Mouse (Mus musculus): Measurements from ENCODE around the gene Mrps23.
"Not testable (repeated sequence)": the region's sequence is repeated elsewhere in the genome, so short reads cannot be mapped to it uniquely, and the experiment has no call there.

The Mrps23 gene

GRCm38 (mm10) chr11:88173386-88174025, 30.7 kb upstream of the Mrps23 start:
- no peak for DNase-seq (ENCODE audit: low spot score)

- DNase-seq (ENCODE audit: low spot score) = no peak
These were observed 23.7 kb upstream of the Mrps23 start for GRCm38 (mm10) chr11:88180467-88180958.

GRCm38 (mm10) chr11:88180959-88181619, 23.1 kb upstream of the Mrps23 start:
- no peak for DNase-seq (ENCODE audit: low spot score)

GRCm38 (mm10) chr11:88184632-88185180, 19.5 kb upstream of the Mrps23 start:
- DNase-seq (ENCODE audit: low spot score) = no peak

GRCm38 (mm10) chr11:88186078-88186946, 17.9 kb upstream of the Mrps23 start:
- no peak for DNase-seq (ENCODE audit: low spot score)

GRCm38 (mm10) chr11:88186947-88187243, 17.3 kb upstream of the Mrps23 start:
- no peak for DNase-seq (ENCODE audit: low spot score)

- DNase-seq (ENCODE audit: low spot score) = peak; percentile 79
These were observed 16.6 kb upstream of the Mrps23 start for GRCm38 (mm10) chr11:88187417-88188133.

GRCm38 (mm10) chr11:88188216-88188615, 16.0 kb upstream of the Mrps23 start:
- DNase-seq (ENCODE audit: low spot score) = no peak

- DNase-seq (ENCODE audit: low spot score) = no peak
These were observed 15.6 kb upstream of the Mrps23 start for GRCm38 (mm10) chr11:88188635-88189034.

- peak; percentile 67 for DNase-seq (ENCODE audit: low spot score)
These were observed 11.6 kb upstream of the Mrps23 start for GRCm38 (mm10) chr11:88192595-88192994.

GRCm38 (mm10) chr11:88193098-88193823, 10.9 kb upstream of the Mrps23 start:
- no peak for DNase-seq (ENCODE audit: low spot score)

GRCm38 (mm10) chr11:88193824-88194696, 10.1 kb upstream of the Mrps23 start:
- DNase-seq (ENCODE audit: low spot score) = peak; percentile 51

GRCm38 (mm10) chr11:88195699-88196098, 8.5 kb upstream of the Mrps23 start:
- DNase-seq (ENCODE audit: low spot score) = not testable (repeated sequence)

GRCm38 (mm10) chr11:88197153-88197576, 7.0 kb upstream of the Mrps23 start:
- peak; percentile 50 for DNase-seq (ENCODE audit: low spot score)

GRCm38 (mm10) chr11:88198223-88198622, 6.0 kb upstream of the Mrps23 start:
- DNase-seq (ENCODE audit: low spot score) = no peak

GRCm38 (mm10) chr11:88201172-88201571, 3.0 kb upstream of the Mrps23 start:
- DNase-seq (ENCODE audit: low spot score) = no peak

GRCm38 (mm10) chr11:88202077-88202476, 2.1 kb upstream of the Mrps23 start:
- no peak for DNase-seq (ENCODE audit: low spot score)

GRCm38 (mm10) chr11:88204593-88205368, 593 bp downstream of the Mrps23 start:
- no peak for DNase-seq (ENCODE audit: low spot score)

GRCm38 (mm10) chr11:88206576-88206975, 2.4 kb downstream of the Mrps23 start:
- DNase-seq (ENCODE audit: low spot score) = not testable (repeated sequence)
